Mouse (Mus musculus) stomach, postnatal 0 days (tissue): ENCODE measurements around the gene Habp2. TPM values are rescaled to one million over a fixed set of nuclear protein-coding genes. Genes with fewer than 3 reads are reported as not detected.

Experiments
- ATAC-seq: fragments of 200-750 bp; cut with Nextera tagmentation; 2 replicates; pipeline ENCODE4 v1.8.0; 2017; ENCODE audit not compliant: low FRiP score, low TSS enrichment
- DNase-seq: peaks from one replicate; pipeline ENCODE4 v3.0.0-alpha.2; 2016; ENCODE audit warnings: low spot score
- H3K27ac ChIP-seq: fragments of 300-500 bp; sonication (generic); replicated peaks from 2 replicates; pipeline ENCODE4 v1.5.1; 2014; ENCODE audit warnings: mild to moderate bottlenecking, control low read depth
- H3K27me3 ChIP-seq: fragments of 300-500 bp; sonication (generic); 2 replicates; pipeline ENCODE4 v1.6.1; 2014; ENCODE audit warnings: low read length; ENCODE audit not compliant: control insufficient read depth, insufficient read depth
- H3K36me3 ChIP-seq: fragments of 300-500 bp; sonication (generic); 2 replicates; pipeline ENCODE4 v1.6.1; 2014; ENCODE audit warnings: low read length, mixed read lengths; ENCODE audit not compliant: control insufficient read depth, insufficient read depth
- H3K4me1 ChIP-seq: fragments of 300-500 bp; sonication (generic); replicated peaks from 2 replicates; pipeline ENCODE4 v1.6.1; 2014; ENCODE audit warnings: antibody characterized with exemption; ENCODE audit not compliant: control insufficient read depth, insufficient read depth
- H3K4me2 ChIP-seq: fragments of 300-500 bp; sonication (generic); replicated peaks from 2 replicates; pipeline ENCODE4 v1.6.1; 2014; ENCODE audit warnings: low read depth, mild to moderate bottlenecking, control low read depth, moderate library complexity
- H3K4me3 ChIP-seq: fragments of 300-500 bp; sonication (generic); 2 replicates; pipeline ENCODE4 v1.5.1; 2014; ENCODE audit warnings: low read depth, low read length, control low read depth
- H3K9ac ChIP-seq: fragments of 300-500 bp; sonication (generic); 2 replicates; pipeline ENCODE4 v1.6.1; 2014; ENCODE audit warnings: mild to moderate bottlenecking, low read length, control low read depth, mixed read lengths
- H3K9me3 ChIP-seq: fragments of 300-500 bp; sonication (generic); 2 replicates; pipeline ENCODE4 v1.6.1; 2016; ENCODE audit warnings: low read length; ENCODE audit not compliant: control insufficient read depth
- CTCF ChIP-seq: IDR thresholded peaks from 2 replicates; pipeline ENCODE4 v1.5.1; 2016; ENCODE audit warnings: antibody characterized with exemption, low read depth, mild to moderate bottlenecking, moderate library complexity
- EP300 ChIP-seq: optimal IDR thresholded peaks from 2 replicates; pipeline ENCODE3; 2016; ENCODE audit warnings: antibody characterized with exemption
- WGBS: fragments of 180-500 bp; shearing (Covaris S2); extraction: QIAGEN DNeasy Blood & Tissue Kit; methylation state at CpG from one replicate; pipeline ENCODE4 v1.1.7; 2014; 5-methylcytosine and 5-hydroxymethylcytosine counted together
- polyA plus RNA-seq: library from polyadenylated mRNA; unstranded; fragments of >200 nt; fragmentation: Nextera tagmentation; extraction: Ambion mirVana; gene quantifications from 2 replicates; pipeline ENCODE4 v1.2.1, GENCODE M21; 2015

The Habp2 gene
- polyA plus RNA-seq, 1 experiment from 2014 or later, result 28.9 TPM

- 16% methylated on average over 3 of the region's 3 CpGs for WGBS
- ATAC-seq, result no peak
- Histone ChIP-seq H3K4me3 (no peak overlapping the region), H3K4me2 (no peak overlapping the region), H3K9me3 (no peaks in the 10 kb centered on the region), H3K27ac (no peak overlapping the region), H3K9ac (no peak overlapping the region), H3K36me3 (no peaks in the 10 kb centered on the region), H3K4me1 (0 out of 2 replicates have a peak, but pooled peaks cover 3% of the 10 kb centered on the region), H3K27me3 (no peaks in the 10 kb centered on the region)
- peak; percentile 97 for TF ChIP-seq CTCF
- TF ChIP-seq EP300, result no peak
- DNase-seq, result no peak
Measured at GRCm38 (mm10) chr19:56255506-56255905, 31.4 kb upstream of the Habp2 start.

- WGBS, result 42% methylated on average over 1 of the region's 1 CpGs
- Histone ChIP-seq H3K27me3 (no peaks in the 10 kb centered on the region), H3K9ac (no peak overlapping the region), H3K36me3 (no peaks in the 10 kb centered on the region), H3K9me3 (no peaks in the 10 kb centered on the region), H3K4me2 (no peak overlapping the region), H3K4me1 (0 out of 2 replicates have a peak, but pooled peaks cover 3% of the 10 kb centered on the region), H3K4me3 (no peak overlapping the region), H3K27ac (no peak overlapping the region)
- no peak for ATAC-seq
- no peak for DNase-seq
- TF ChIP-seq EP300, result no peak
- no peak for TF ChIP-seq CTCF
Measured at GRCm38 (mm10) chr19:56256235-56256634, 30.7 kb upstream of the Habp2 start.

DNA sequence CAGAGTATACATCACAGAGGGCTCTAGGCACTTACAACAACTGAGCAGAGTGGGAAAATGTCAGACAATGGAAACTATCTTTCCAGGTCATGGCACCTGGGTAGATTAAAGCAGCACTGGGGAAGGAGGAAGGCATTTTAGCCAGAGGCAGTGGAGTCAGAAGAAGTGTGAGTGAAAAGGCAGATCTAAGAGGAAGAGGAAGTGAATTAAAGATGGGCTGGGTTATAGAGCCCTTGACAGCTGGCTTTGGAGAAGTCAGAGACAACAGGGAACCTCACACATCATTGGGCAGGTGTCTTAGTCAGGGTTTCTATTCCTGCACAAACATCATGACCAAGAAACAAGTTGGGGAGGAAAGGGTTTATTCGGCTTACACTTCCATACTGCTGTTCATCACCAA lies 30.2 kb upstream of the Habp2 start:
- Histone ChIP-seq H3K9ac (no peak overlapping the region), H3K36me3 (no peaks in the 10 kb centered on the region), H3K4me2 (no peak overlapping the region), H3K27ac (no peak overlapping the region), H3K27me3 (no peaks in the 10 kb centered on the region), H3K4me1 (0 out of 2 replicates have a peak, but pooled peaks cover 3% of the 10 kb centered on the region), H3K9me3 (no peaks in the 10 kb centered on the region), H3K4me3 (no peak overlapping the region)
- TF ChIP-seq CTCF (no peak), EP300 (no peak)
- no peak for ATAC-seq
- no peak for DNase-seq
- no CpG with 5 or more reads among the region's 1 CpGs for WGBS

DNA sequence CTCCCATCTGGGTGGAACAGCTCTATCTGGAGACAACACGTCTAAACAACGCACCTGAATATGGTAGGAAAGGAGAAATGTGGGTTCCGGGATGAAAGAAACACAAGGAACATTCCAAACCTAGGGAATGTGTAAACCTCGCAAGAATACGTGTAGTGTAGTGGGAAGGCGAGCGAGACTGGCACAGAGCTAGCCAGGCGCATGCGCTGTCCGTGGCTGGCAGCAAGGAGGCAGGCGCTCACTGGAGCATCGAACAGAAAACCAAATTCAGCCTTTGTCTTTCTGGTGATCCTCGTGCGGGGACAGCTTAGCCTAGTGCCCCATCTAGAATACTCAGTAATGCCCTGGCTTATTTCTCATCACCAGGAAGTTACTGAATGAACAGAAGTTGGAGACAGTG lies 23.2 kb upstream of the Habp2 start:
- ATAC-seq (no peak), DNase-seq (no peak)
- H3K9me3 ChIP-seq, result no peaks in the 10 kb centered on the region
- no peak overlapping the region for H3K4me2 ChIP-seq
- H3K36me3 ChIP-seq, result no peaks in the 10 kb centered on the region
- no peaks in the 10 kb centered on the region for H3K27me3 ChIP-seq
- H3K9ac ChIP-seq, result no peak overlapping the region
- WGBS, result 74% methylated on average over 14 of the region's 14 CpGs
- TF ChIP-seq EP300 (no peak), CTCF (0 out of 2 replicates have a peak, but pooled peaks have one; percentile 20)
- no peak overlapping the region for H3K27ac ChIP-seq
- no peak overlapping the region for H3K4me3 ChIP-seq
- no peaks in the 10 kb centered on the region for H3K4me1 ChIP-seq

DNA sequence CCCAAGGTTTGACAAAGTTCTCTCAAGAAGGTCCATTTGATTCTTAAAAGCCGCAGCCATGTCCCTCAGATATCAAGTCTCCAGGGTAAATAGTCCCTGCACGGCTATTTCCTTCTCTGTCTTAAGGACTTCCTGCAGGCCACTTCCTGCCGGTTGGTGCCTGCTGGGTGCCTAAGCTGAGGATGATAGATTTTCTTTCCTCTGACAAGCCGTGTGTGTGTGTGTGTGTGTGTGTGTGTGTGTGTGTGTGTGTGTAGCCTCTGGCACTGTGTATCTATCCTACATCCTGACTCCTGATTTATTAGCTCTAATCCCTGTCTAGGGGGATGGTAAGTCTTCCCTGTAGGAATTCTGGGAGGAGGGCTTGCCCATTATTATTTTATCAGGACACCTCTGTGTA lies 22.8 kb upstream of the Habp2 start:
- H3K27ac ChIP-seq, result no peak overlapping the region

DNA sequence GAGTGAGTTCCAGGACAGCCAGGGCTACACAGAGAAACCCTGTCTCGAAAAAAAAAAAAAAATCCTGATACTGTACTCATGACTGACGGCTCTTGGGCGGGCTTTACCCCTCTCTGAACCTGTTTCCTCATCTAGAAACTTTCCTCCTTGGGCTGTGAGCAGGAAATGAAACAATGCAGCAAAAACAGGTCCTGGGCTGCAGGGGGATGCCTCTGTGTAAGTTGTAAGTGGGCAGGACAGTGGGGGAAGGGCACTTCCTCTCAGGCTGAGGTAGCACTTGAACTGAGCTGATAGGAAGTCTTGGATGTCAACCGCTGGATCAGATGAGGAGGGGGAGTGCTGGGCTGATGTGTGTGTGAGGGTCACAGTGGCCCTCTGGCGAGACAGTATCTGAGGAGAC lies 21.8 kb upstream of the Habp2 start:
- Histone ChIP-seq H3K36me3 (no peaks in the 10 kb centered on the region), H3K27me3 (no peaks in the 10 kb centered on the region), H3K4me1 (no peaks in the 10 kb centered on the region), H3K9ac (no peak overlapping the region), H3K9me3 (no peaks in the 10 kb centered on the region), H3K27ac (no peak overlapping the region), H3K4me3 (no peak overlapping the region), H3K4me2 (no peak overlapping the region)
- TF ChIP-seq EP300, result no peak
- no peak for TF ChIP-seq CTCF
- WGBS, result 76% methylated on average over 5 of the region's 5 CpGs
- ATAC-seq (no peak), DNase-seq (no peak)

More for the DNA sequence above, 22.8 kb upstream of the Habp2 start:
- no peak for DNase-seq
- Histone ChIP-seq H3K9me3 (no peaks in the 10 kb centered on the region), H3K4me1 (no peaks in the 10 kb centered on the region), H3K4me3 (no peak overlapping the region), H3K4me2 (no peak overlapping the region), H3K9ac (no peak overlapping the region), H3K27me3 (no peaks in the 10 kb centered on the region), H3K36me3 (no peaks in the 10 kb centered on the region)
- TF ChIP-seq CTCF (no peak), EP300 (no peak)
- WGBS, result 39% methylated on average over 4 of the region's 4 CpGs
- no peak for ATAC-seq
